Mouse (Mus musculus) embryonic facial prominence, embryonic 11.5 days (tissue): Measurements from ENCODE around the gene Arl4a. TPM values are rescaled to one million over a fixed set of nuclear protein-coding genes. Genes with fewer than 3 reads are reported as not detected.

Experiments
- ATAC-seq: fragments of 200-750 bp; cut with Nextera tagmentation; replicated peaks from 2 replicates; pipeline ENCODE4 v1.8.0; 2017; ENCODE audit warnings: low read depth; ENCODE audit not compliant: insufficient number of reproducible peaks, low FRiP score, low TSS enrichment
- DNase-seq: peaks from one replicate; pipeline ENCODE4 v3.0.0-alpha.2; 2015; ENCODE audit warnings: low spot score
- H3K27ac ChIP-seq: fragments of 300-500 bp; sonication (generic); replicated peaks from 2 replicates; pipeline ENCODE4 v1.5.1; 2014; ENCODE audit warnings: mild to moderate bottlenecking, low read depth, low read length, control low read depth
- H3K27me3 ChIP-seq: fragments of 300-500 bp; sonication (generic); 2 replicates; pipeline ENCODE4 v1.6.1; 2014; ENCODE audit warnings: mild to moderate bottlenecking, low read length, moderate library complexity, mixed read lengths; ENCODE audit not compliant: control insufficient read depth, insufficient read depth
- H3K36me3 ChIP-seq: fragments of 300-500 bp; sonication (generic); replicated peaks from 2 replicates; pipeline ENCODE4 v1.6.1; 2014; ENCODE audit warnings: low read depth, mild to moderate bottlenecking, low read length, moderate library complexity, mixed read lengths; ENCODE audit not compliant: control insufficient read depth, insufficient read depth
- H3K4me1 ChIP-seq: fragments of 300-500 bp; sonication (generic); 2 replicates; pipeline ENCODE4 v1.6.1; 2014; ENCODE audit warnings: low read length, mixed read lengths; ENCODE audit not compliant: control insufficient read depth, insufficient read depth
- H3K4me2 ChIP-seq: fragments of 300-500 bp; sonication (generic); 2 replicates; pipeline ENCODE4 v1.6.1; 2014; ENCODE audit warnings: low read depth, mild to moderate bottlenecking, control low read depth, low read length, moderate library complexity
- H3K4me3 ChIP-seq: fragments of 300-500 bp; sonication (generic); 2 replicates; pipeline ENCODE4 v1.5.1; 2014; ENCODE audit warnings: low read depth, low read length, control low read depth
- H3K9ac ChIP-seq: fragments of 300-500 bp; sonication (generic); replicated peaks from 2 replicates; pipeline ENCODE4 v1.6.1; 2014; ENCODE audit warnings: mild to moderate bottlenecking, control low read depth, low read length
- H3K9me3 ChIP-seq: fragments of 300-500 bp; sonication (generic); replicated peaks from 2 replicates; pipeline ENCODE4 v1.6.1; 2016; ENCODE audit warnings: mild to moderate bottlenecking, low read length, inconsistent platforms, mixed read lengths; ENCODE audit not compliant: control insufficient read depth
- WGBS: fragments of 180-500 bp; shearing (Covaris S2); extraction: QIAGEN DNeasy Blood & Tissue Kit; methylation state at CpG from one replicate; pipeline ENCODE4 v1.1.7; 2014; 5-methylcytosine and 5-hydroxymethylcytosine counted together
- polyA plus RNA-seq: library from polyadenylated mRNA; unstranded; fragments of >200 nt; fragmentation: Nextera tagmentation; extraction: Ambion mirVana; gene quantifications from 2 replicates; pipeline ENCODE4 v1.2.1, GENCODE M21; 2014

Gene Arl4a
- polyA plus RNA-seq, 1 experiment from 2014 or later, result 37.5 TPM

GRCm38 (mm10) chr12:40023014-40023642, 14.7 kb downstream of the Arl4a start:
- Histone ChIP-seq H3K36me3 (no peaks in the 10 kb centered on the region), H3K9ac (no peak overlapping the region), H3K4me2 (no peak overlapping the region), H3K4me3 (no peak overlapping the region), H3K27ac (no peak overlapping the region), H3K27me3 (no peaks in the 10 kb centered on the region), H3K9me3 (no peaks in the 10 kb centered on the region), H3K4me1 (no peaks in the 10 kb centered on the region)
- DNase-seq (no peak), ATAC-seq (no peak)
- 80% methylated on average over 3 of the region's 3 CpGs for WGBS

- Histone ChIP-seq H3K4me2 (no peak overlapping the region), H3K9ac (no peak overlapping the region), H3K4me1 (no peaks in the 10 kb centered on the region), H3K36me3 (no peaks in the 10 kb centered on the region), H3K27me3 (no peaks in the 10 kb centered on the region), H3K4me3 (no peak overlapping the region), H3K9me3 (no peaks in the 10 kb centered on the region), H3K27ac (no peak overlapping the region)
- WGBS, result 84% methylated on average over 3 of the region's 3 CpGs
- ATAC-seq (no peak), DNase-seq (no peak)
Measured at GRCm38 (mm10) chr12:40022344-40022743, 15.5 kb downstream of the Arl4a start.

- H3K27me3 ChIP-seq, result no peaks in the 10 kb centered on the region
- DNase-seq (no peak), ATAC-seq (no peak)
- no peaks in the 10 kb centered on the region for H3K9me3 ChIP-seq
- H3K4me2 ChIP-seq, result no peak overlapping the region
- H3K9ac ChIP-seq, result no peak overlapping the region
- no peak overlapping the region for H3K27ac ChIP-seq
- no peaks in the 10 kb centered on the region for H3K36me3 ChIP-seq
- H3K4me1 ChIP-seq, result no peaks in the 10 kb centered on the region
- no peak overlapping the region for H3K4me3 ChIP-seq
- 72% methylated on average over 6 of the region's 6 CpGs for WGBS
Measured at GRCm38 (mm10) chr12:40017955-40018505, 19.8 kb downstream of the Arl4a start.

- no peaks in the 10 kb centered on the region for H3K9me3 ChIP-seq
- H3K4me3 ChIP-seq, result no peak overlapping the region
- ATAC-seq (peak; percentile 67), DNase-seq (peak; percentile 30)
- H3K9ac ChIP-seq, result peak overlapping the region; percentile 48
- no peaks in the 10 kb centered on the region for H3K36me3 ChIP-seq
- no peaks in the 10 kb centered on the region for H3K27me3 ChIP-seq
- WGBS, result 32% methylated on average over 19 of the region's 19 CpGs
- no peak overlapping the region for H3K27ac ChIP-seq
- no peaks in the 10 kb centered on the region for H3K4me1 ChIP-seq
- H3K4me2 ChIP-seq, result peak overlapping the region; percentile 33
Measured at GRCm38 (mm10) chr12:40016648-40017460, 21.0 kb downstream of the Arl4a start.

- H3K4me2 ChIP-seq, result no peak overlapping the region
- H3K36me3 ChIP-seq, result no peaks in the 10 kb centered on the region
- no peaks in the 10 kb centered on the region for H3K9me3 ChIP-seq
- no peak for DNase-seq
- WGBS, result 81% methylated on average over 9 of the region's 9 CpGs
- no peak for ATAC-seq
- no peak overlapping the region for H3K27ac ChIP-seq
- H3K27me3 ChIP-seq, result no peaks in the 10 kb centered on the region
- no peak overlapping the region for H3K4me3 ChIP-seq
- no peak overlapping the region for H3K9ac ChIP-seq
- no peaks in the 10 kb centered on the region for H3K4me1 ChIP-seq
Measured at GRCm38 (mm10) chr12:40016068-40016467, 21.8 kb downstream of the Arl4a start.

- no peak overlapping the region for H3K4me2 ChIP-seq
- no peak overlapping the region for H3K27ac ChIP-seq
- no peak for DNase-seq
- no peaks in the 10 kb centered on the region for H3K9me3 ChIP-seq
- no peak for ATAC-seq
- no peaks in the 10 kb centered on the region for H3K36me3 ChIP-seq
- H3K9ac ChIP-seq, result no peak overlapping the region
- WGBS, result 58% methylated on average over 2 of the region's 2 CpGs
- H3K4me1 ChIP-seq, result no peaks in the 10 kb centered on the region
- H3K4me3 ChIP-seq, result no peak overlapping the region
- no peaks in the 10 kb centered on the region for H3K27me3 ChIP-seq
Measured at GRCm38 (mm10) chr12:40009866-40010265, 28.0 kb downstream of the Arl4a start.

GRCm38 (mm10) chr12:40008459-40008858, 29.4 kb downstream of the Arl4a start:
- H3K4me2 ChIP-seq, result no peak overlapping the region
- H3K4me3 ChIP-seq, result no peak overlapping the region
- H3K27ac ChIP-seq, result no peak overlapping the region
- H3K9me3 ChIP-seq, result no peaks in the 10 kb centered on the region
- no peak overlapping the region for H3K9ac ChIP-seq
- DNase-seq (no peak), ATAC-seq (no peak)
- no peaks in the 10 kb centered on the region for H3K27me3 ChIP-seq
- no peaks in the 10 kb centered on the region for H3K4me1 ChIP-seq
- no peaks in the 10 kb centered on the region for H3K36me3 ChIP-seq
- WGBS, result 63% methylated on average over 3 of the region's 3 CpGs

- no peaks in the 10 kb centered on the region for H3K27me3 ChIP-seq
- no peak overlapping the region for H3K4me2 ChIP-seq
- no peak for DNase-seq
- WGBS, result 78% methylated on average over 2 of the region's 2 CpGs
- H3K9ac ChIP-seq, result no peak overlapping the region
- H3K36me3 ChIP-seq, result no peaks in the 10 kb centered on the region
- H3K4me1 ChIP-seq, result no peaks in the 10 kb centered on the region
- no peak for ATAC-seq
- no peaks in the 10 kb centered on the region for H3K9me3 ChIP-seq
- H3K27ac ChIP-seq, result no peak overlapping the region
- H3K4me3 ChIP-seq, result no peak overlapping the region
Measured at GRCm38 (mm10) chr12:40004766-40005165, 33.1 kb downstream of the Arl4a start.
